Mouse (Mus musculus): ENCODE data around the gene Flywch2. TPM values are rescaled to one million over a fixed set of nuclear protein-coding genes. Genes with fewer than 3 reads are reported as not detected.

Flywch2 gene
- polyA plus RNA-seq, 1 experiment, result 0.27 TPM

DNA sequence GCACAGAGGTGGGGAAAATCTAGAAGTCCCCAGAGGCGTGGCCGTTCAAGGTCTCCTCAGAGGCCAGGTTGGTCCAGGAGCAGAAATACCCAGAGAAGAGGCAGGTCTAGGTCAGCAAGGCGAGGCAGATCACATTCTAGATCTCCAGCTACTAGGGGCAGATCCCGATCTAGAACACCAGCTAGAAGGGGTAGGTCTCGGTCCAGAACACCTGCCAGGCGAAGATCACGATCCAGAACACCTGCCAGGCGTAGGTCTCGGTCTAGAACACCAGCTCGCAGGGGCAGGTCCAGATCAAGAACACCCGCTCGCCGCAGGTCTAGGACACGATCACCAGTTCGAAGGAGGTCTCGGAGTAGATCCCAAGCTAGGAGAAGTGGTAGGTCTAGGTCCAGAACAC lies 29.8 kb upstream of the Flywch2 start:
- Histone ChIP-seq H3K27me3 (ENCODE audit: control insufficient read depth, insufficient read depth, insufficient read length) (no peaks in the 10 kb centered on the region), H3K36me3 (ENCODE audit: control insufficient read depth, insufficient read depth) (peaks cover 100% of the 10 kb centered on the region), H3K79me2 (ENCODE audit: control insufficient read depth, insufficient read depth) (peaks cover 100% of the 10 kb centered on the region), H3K79me3 (ENCODE audit: low read depth) (peaks cover 84% of the 10 kb centered on the region), H3ac (ENCODE audit: control insufficient read depth, insufficient read length, low read depth) (no peak overlapping the region), H3K4me3 (ENCODE audit: insufficient read depth, poor library complexity, severe bottlenecking) (no peak overlapping the region)
- TF ChIP-seq CTCF (IDR thresholded peaks at IDR 0.05; ENCODE audit: control insufficient read depth, insufficient read depth, insufficient read length), result no peak
- no peak for TF ChIP-seq MYOD1 (IDR thresholded peaks at IDR 0.05; ENCODE audit: control insufficient read depth, insufficient read length, low read depth)
- TF ChIP-seq MAX (IDR thresholded peaks at IDR 0.05), result no peak
- no peak for TF ChIP-seq FOSL1 (IDR thresholded peaks at IDR 0.05; ENCODE audit: insufficient read depth, low read length, poor library complexity, severe bottlenecking)
- no peak for TF ChIP-seq MYOG (IDR thresholded peaks at IDR 0.05; ENCODE audit: control insufficient read depth, extremely low read depth, insufficient read length)
- no peak for TF ChIP-seq USF1 (IDR thresholded peaks at IDR 0.05; ENCODE audit: low read depth)
- TF ChIP-seq CEBPB (IDR thresholded peaks at IDR 0.05; ENCODE audit: low read depth), result no peak

DNA sequence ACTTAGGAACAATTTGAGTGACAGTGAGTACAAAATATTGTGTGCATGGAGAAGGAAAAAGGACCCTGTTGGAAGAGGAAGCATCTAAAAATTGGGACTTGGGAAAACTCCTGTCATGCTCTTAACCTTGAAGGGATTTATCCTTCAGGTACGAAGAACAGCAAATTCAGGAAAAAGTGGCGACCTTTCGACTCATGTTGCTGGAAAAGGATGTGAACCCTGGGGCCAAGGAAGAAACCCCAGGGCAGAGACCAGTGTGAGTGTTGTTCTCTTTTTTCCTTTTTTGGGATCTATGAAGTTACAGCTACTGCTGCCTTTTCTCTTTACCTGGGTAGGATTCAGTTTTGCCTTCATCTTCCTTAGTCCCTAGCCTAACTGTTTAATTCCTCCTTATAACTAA lies 22.0 kb upstream of the Flywch2 start:
- Histone ChIP-seq H3K36me3 (ENCODE audit: control insufficient read depth, insufficient read depth) (peaks cover 74% of the 10 kb centered on the region), H3K27me3 (ENCODE audit: control insufficient read depth, insufficient read depth, insufficient read length) (no peaks in the 10 kb centered on the region), H3K79me2 (ENCODE audit: control insufficient read depth, insufficient read depth) (peaks cover 100% of the 10 kb centered on the region), H3K79me3 (ENCODE audit: low read depth) (peaks cover 82% of the 10 kb centered on the region), H3K4me3 (ENCODE audit: insufficient read depth, poor library complexity, severe bottlenecking) (no peak overlapping the region), H3ac (ENCODE audit: control insufficient read depth, insufficient read length, low read depth) (no peak overlapping the region)
- no peak for TF ChIP-seq FOSL1 (IDR thresholded peaks at IDR 0.05; ENCODE audit: insufficient read depth, low read length, poor library complexity, severe bottlenecking)
- no peak for TF ChIP-seq CEBPB (IDR thresholded peaks at IDR 0.05; ENCODE audit: low read depth)
- TF ChIP-seq MYOG (IDR thresholded peaks at IDR 0.05; ENCODE audit: control insufficient read depth, extremely low read depth, insufficient read length), result no peak
- TF ChIP-seq MAX (IDR thresholded peaks at IDR 0.05), result no peak

DNA sequence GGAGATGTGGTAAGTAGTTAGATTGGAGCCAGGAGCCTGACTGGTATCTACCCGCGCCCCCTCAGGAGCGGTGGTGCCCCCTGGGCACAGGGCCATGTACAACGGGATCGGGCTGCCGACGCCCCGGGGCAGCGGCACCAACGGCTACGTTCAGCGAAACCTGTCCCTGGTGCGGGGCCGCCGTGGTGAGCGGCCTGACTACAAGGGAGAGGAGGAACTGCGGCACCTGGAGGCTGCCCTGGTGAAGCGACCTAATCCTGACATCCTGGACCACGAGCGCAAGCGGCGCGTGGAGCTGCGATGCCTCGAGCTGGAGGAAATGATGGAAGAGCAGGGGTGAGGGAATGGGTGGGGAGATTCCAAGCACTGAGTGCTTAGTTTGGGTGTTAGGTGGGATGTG lies 21.0 kb upstream of the Flywch2 start:
- Histone ChIP-seq H3K4me3 (ENCODE audit: insufficient read depth, poor library complexity, severe bottlenecking) (no peak overlapping the region), H3K36me3 (ENCODE audit: control insufficient read depth, insufficient read depth) (peaks cover 63% of the 10 kb centered on the region)

DNA sequence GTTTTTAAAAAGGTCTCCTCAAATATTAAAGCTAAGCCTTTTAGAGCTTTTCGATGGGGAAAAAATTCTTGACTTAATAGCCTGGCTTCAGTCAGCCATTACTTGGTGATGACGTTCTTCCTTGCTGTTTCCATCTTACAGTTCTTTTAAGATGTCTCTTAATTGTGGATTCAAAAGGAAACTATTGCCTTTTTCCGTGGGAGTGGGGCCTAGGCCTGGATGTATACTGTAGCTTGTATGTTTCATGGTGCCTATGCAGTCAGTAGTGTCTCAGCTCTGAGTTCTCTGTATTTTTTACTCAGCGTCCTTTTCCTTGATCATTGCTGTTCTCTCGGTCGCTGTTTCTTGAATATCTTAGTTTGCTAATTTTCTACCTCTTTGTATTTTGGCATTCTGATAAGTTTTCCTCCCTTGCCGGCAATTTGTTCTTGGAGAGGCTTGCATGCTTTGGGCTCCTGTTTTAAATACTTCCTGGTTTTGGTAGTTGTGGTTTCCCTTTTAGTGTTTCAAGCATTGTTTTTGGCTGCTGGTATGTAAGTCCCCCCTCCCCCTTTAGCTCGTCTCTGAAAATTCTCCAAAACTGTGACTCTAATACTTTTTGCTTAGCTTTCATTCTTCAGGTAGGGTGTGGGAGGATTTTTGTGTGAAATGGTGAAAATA lies 18.7 kb upstream of the Flywch2 start:
- Histone ChIP-seq H3K79me2 (ENCODE audit: control insufficient read depth, insufficient read depth) (peaks cover 66% of the 10 kb centered on the region), H3K4me3 (ENCODE audit: insufficient read depth, poor library complexity, severe bottlenecking) (peak overlapping the region; percentile 95)
- TF ChIP-seq MYOD1 (IDR thresholded peaks at IDR 0.05; ENCODE audit: control insufficient read depth, insufficient read length, low read depth), result no peak
- no peak for TF ChIP-seq USF1 (IDR thresholded peaks at IDR 0.05; ENCODE audit: low read depth)
- no peak for TF ChIP-seq CTCF (IDR thresholded peaks at IDR 0.05; ENCODE audit: control insufficient read depth, insufficient read depth, insufficient read length)
- TF ChIP-seq MYOG (IDR thresholded peaks at IDR 0.05; ENCODE audit: control insufficient read depth, extremely low read depth, insufficient read length), result no peak

More for the DNA sequence above, 21.0 kb upstream of the Flywch2 start:
- Histone ChIP-seq H3ac (ENCODE audit: control insufficient read depth, insufficient read length, low read depth) (no peak overlapping the region), H3K27me3 (ENCODE audit: control insufficient read depth, insufficient read depth, insufficient read length) (no peaks in the 10 kb centered on the region), H3K79me3 (ENCODE audit: low read depth) (peaks cover 73% of the 10 kb centered on the region), H3K79me2 (ENCODE audit: control insufficient read depth, insufficient read depth) (peaks cover 89% of the 10 kb centered on the region)
- TF ChIP-seq CTCF (IDR thresholded peaks at IDR 0.05; ENCODE audit: control insufficient read depth, insufficient read depth, insufficient read length), result no peak
- no peak for TF ChIP-seq CEBPB (IDR thresholded peaks at IDR 0.05; ENCODE audit: low read depth)
- TF ChIP-seq MAX (IDR thresholded peaks at IDR 0.05), result no peak
- no peak for TF ChIP-seq FOSL1 (IDR thresholded peaks at IDR 0.05; ENCODE audit: insufficient read depth, low read length, poor library complexity, severe bottlenecking)
- no peak for TF ChIP-seq MYOG (IDR thresholded peaks at IDR 0.05; ENCODE audit: control insufficient read depth, extremely low read depth, insufficient read length)
- TF ChIP-seq USF1 (IDR thresholded peaks at IDR 0.05; ENCODE audit: low read depth), result no peak
- TF ChIP-seq MYOD1 (IDR thresholded peaks at IDR 0.05; ENCODE audit: control insufficient read depth, insufficient read length, low read depth), result no peak

DNA sequence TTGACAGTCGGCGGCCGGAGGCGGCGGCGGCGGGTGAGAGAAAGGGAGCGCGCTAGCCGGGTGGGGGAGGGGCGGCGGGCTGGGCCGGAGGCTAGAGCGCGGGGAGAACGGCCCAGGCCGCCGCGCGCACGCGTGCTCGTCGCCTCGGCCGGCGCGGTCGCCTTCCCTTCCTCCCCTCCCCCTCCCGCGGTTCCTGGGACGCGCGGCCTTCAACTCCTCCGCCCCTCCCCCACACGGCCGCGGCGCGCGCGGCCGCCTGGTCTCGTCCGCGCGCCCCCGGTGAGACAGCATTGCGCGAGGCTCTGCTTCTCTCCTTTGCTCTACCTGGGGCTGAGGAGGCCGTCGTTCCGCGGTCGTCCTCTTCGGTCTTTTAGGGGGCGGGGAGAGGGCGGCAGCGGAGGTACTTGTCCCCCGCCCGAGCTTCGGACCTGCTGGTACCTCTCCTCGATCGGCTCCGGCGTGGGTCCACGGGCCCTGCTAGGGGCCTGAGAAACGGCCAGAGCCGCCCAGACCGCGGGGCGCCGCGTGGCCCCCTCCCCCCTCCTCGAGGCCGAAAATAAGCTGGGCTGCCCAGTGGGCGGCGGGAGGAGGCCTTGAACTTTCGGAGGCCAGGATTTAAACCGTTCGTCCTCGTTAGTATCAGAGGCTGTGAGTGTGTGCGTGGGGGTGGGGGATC lies 17.6 kb upstream of the Flywch2 start:
- peak overlapping the region; percentile 95 for H3K4me3 ChIP-seq (ENCODE audit: insufficient read depth, poor library complexity, severe bottlenecking)
- H3K79me2 ChIP-seq (ENCODE audit: control insufficient read depth, insufficient read depth), result peaks cover 56% of the 10 kb centered on the region
- no peaks in the 10 kb centered on the region for H3K27me3 ChIP-seq (ENCODE audit: control insufficient read depth, insufficient read depth, insufficient read length)
- peaks cover 30% of the 10 kb centered on the region for H3K36me3 ChIP-seq (ENCODE audit: control insufficient read depth, insufficient read depth)
- peaks cover 51% of the 10 kb centered on the region for H3K79me3 ChIP-seq (ENCODE audit: low read depth)
- TF ChIP-seq MAX (IDR thresholded peaks at IDR 0.05) (no peak), CEBPB (IDR thresholded peaks at IDR 0.05; ENCODE audit: low read depth) (no peak), MYOD1 (IDR thresholded peaks at IDR 0.05; ENCODE audit: control insufficient read depth, insufficient read length, low read depth) (no peak), CTCF (IDR thresholded peaks at IDR 0.05; ENCODE audit: control insufficient read depth, insufficient read depth, insufficient read length) (no peak), USF1 (IDR thresholded peaks at IDR 0.05; ENCODE audit: low read depth) (no peak), MYOG (IDR thresholded peaks at IDR 0.05; ENCODE audit: control insufficient read depth, extremely low read depth, insufficient read length) (no peak), FOSL1 (IDR thresholded peaks at IDR 0.05; ENCODE audit: insufficient read depth, low read length, poor library complexity, severe bottlenecking) (no peak)
- H3ac ChIP-seq (ENCODE audit: control insufficient read depth, insufficient read length, low read depth), result peak overlapping the region; percentile 92

More for the DNA sequence above, 18.7 kb upstream of the Flywch2 start:
- Histone ChIP-seq H3K27me3 (ENCODE audit: control insufficient read depth, insufficient read depth, insufficient read length) (no peaks in the 10 kb centered on the region), H3K36me3 (ENCODE audit: control insufficient read depth, insufficient read depth) (peaks cover 40% of the 10 kb centered on the region), H3ac (ENCODE audit: control insufficient read depth, insufficient read length, low read depth) (peak overlapping the region; percentile 92), H3K79me3 (ENCODE audit: low read depth) (peaks cover 59% of the 10 kb centered on the region)
